Mouse (Mus musculus) embryonic facial prominence, embryonic 14.5 days (tissue): ENCODE data around the gene Npas3. TPM values are rescaled to one million over a fixed set of nuclear protein-coding genes. Genes with fewer than 3 reads are reported as not detected.

ENCODE experiments used
- ATAC-seq: fragments of 200-750 bp; cut with Nextera tagmentation; 2 replicates; pipeline ENCODE4 v1.8.0; 2017; ENCODE audit warnings: low read depth, moderate number of reproducible peaks, moderate TSS enrichment
- DNase-seq: peaks from one replicate; pipeline ENCODE4 v3.0.0-alpha.2; 2015; ENCODE audit warnings: low spot score
- H3K27ac ChIP-seq: fragments of 300-500 bp; sonication (generic); replicated peaks from 2 replicates; pipeline ENCODE4 v1.5.1; 2014; ENCODE audit warnings: low read depth, mild to moderate bottlenecking, low read length, moderate library complexity
- H3K27me3 ChIP-seq: fragments of 300-500 bp; sonication (generic); replicated peaks from 2 replicates; pipeline ENCODE4 v1.6.1; 2014; ENCODE audit warnings: low read length; ENCODE audit not compliant: control insufficient read depth, insufficient read depth
- H3K36me3 ChIP-seq: fragments of 300-500 bp; sonication (generic); 2 replicates; pipeline ENCODE4 v1.6.1; 2014; ENCODE audit warnings: low read length, mixed read lengths; ENCODE audit not compliant: control insufficient read depth, insufficient read depth
- H3K4me1 ChIP-seq: fragments of 300-500 bp; sonication (generic); 2 replicates; pipeline ENCODE4 v1.6.1; 2014; ENCODE audit warnings: antibody characterized with exemption, low read length; ENCODE audit not compliant: control insufficient read depth, insufficient read depth
- H3K4me2 ChIP-seq: fragments of 300-500 bp; sonication (generic); 2 replicates; pipeline ENCODE4 v1.6.1; 2014; ENCODE audit warnings: low read depth, mild to moderate bottlenecking, low read length, moderate library complexity, mixed read lengths
- H3K4me3 ChIP-seq: fragments of 300-500 bp; sonication (generic); 2 replicates; pipeline ENCODE4 v1.5.1; 2014; ENCODE audit warnings: low read depth, mild to moderate bottlenecking, low read length
- H3K9ac ChIP-seq: fragments of 300-500 bp; sonication (generic); 2 replicates; pipeline ENCODE4 v1.6.1; 2014; ENCODE audit warnings: low read depth, mild to moderate bottlenecking, low read length, moderate library complexity, mixed read lengths
- H3K9me3 ChIP-seq: fragments of 300-500 bp; sonication (generic); 2 replicates; pipeline ENCODE4 v1.6.1; 2016; ENCODE audit warnings: low read length; ENCODE audit not compliant: control insufficient read depth
- WGBS: fragments of 180-500 bp; shearing (Covaris S2); extraction: QIAGEN DNeasy Blood & Tissue Kit; methylation state at CpG from one replicate; pipeline ENCODE4 v1.1.7; 2014; 5-methylcytosine and 5-hydroxymethylcytosine counted together
- polyA plus RNA-seq: library from polyadenylated mRNA; unstranded; fragments of >200 nt; fragmentation: Nextera tagmentation; extraction: Ambion mirVana; gene quantifications from 2 replicates; pipeline ENCODE4 v1.2.1, GENCODE M21; 2014

Gene Npas3
- polyA plus RNA-seq, 1 experiment from 2014 or later, result 4.4 TPM

GRCm38 (mm10) chr12:53407776-53408175, 159.3 kb downstream of the Npas3 start:
- H3K4me2 ChIP-seq, result no peak overlapping the region
- no peak overlapping the region for H3K4me3 ChIP-seq
- no peaks in the 10 kb centered on the region for H3K27me3 ChIP-seq
- 44% methylated on average over 3 of the region's 3 CpGs for WGBS
- H3K9ac ChIP-seq, result no peak overlapping the region
- peak; percentile 32 for DNase-seq
- no peak; the same call in 1 of the 2 replicates for ATAC-seq
- no peaks in the 10 kb centered on the region for H3K36me3 ChIP-seq
- H3K27ac ChIP-seq, result no peak overlapping the region
- H3K4me1 ChIP-seq, result no peaks in the 10 kb centered on the region
- H3K9me3 ChIP-seq, result no peaks in the 10 kb centered on the region

GRCm38 (mm10) chr12:53409711-53410110, 161.2 kb downstream of the Npas3 start:
- WGBS, result 85% methylated on average over 4 of the region's 4 CpGs
- Histone ChIP-seq H3K9me3 (no peaks in the 10 kb centered on the region), H3K36me3 (no peaks in the 10 kb centered on the region), H3K4me2 (no peak overlapping the region), H3K9ac (no peak overlapping the region), H3K27me3 (no peaks in the 10 kb centered on the region), H3K4me3 (no peak overlapping the region), H3K27ac (no peak overlapping the region), H3K4me1 (no peaks in the 10 kb centered on the region)
- ATAC-seq, result no peak
- DNase-seq, result no peak

- Histone ChIP-seq H3K4me2 (no peak overlapping the region), H3K4me3 (no peak overlapping the region), H3K9ac (no peak overlapping the region), H3K36me3 (no peaks in the 10 kb centered on the region), H3K9me3 (no peaks in the 10 kb centered on the region), H3K4me1 (no peaks in the 10 kb centered on the region), H3K27me3 (no peaks in the 10 kb centered on the region), H3K27ac (no peak overlapping the region)
- WGBS, result 81% methylated on average over 2 of the region's 2 CpGs
- ATAC-seq, result no peak
- no peak for DNase-seq
These were observed 162.2 kb downstream of the Npas3 start for GRCm38 (mm10) chr12:53410647-53411046.

GRCm38 (mm10) chr12:53416096-53416495, 167.6 kb downstream of the Npas3 start:
- 55% methylated on average over 3 of the region's 4 CpGs for whole genome bisulfite sequencing
- Histone ChIP-seq H3K4me1 (no peaks in the 10 kb centered on the region), H3K27ac (no peak overlapping the region), H3K9me3 (no peaks in the 10 kb centered on the region), H3K4me3 (no peak overlapping the region), H3K4me2 (no peak overlapping the region), H3K36me3 (no peaks in the 10 kb centered on the region), H3K9ac (no peak overlapping the region), H3K27me3 (no peaks in the 10 kb centered on the region)
- DNase-seq, result peak; percentile 30
- ATAC-seq, result no peak

GRCm38 (mm10) chr12:53421701-53422100, 173.2 kb downstream of the Npas3 start:
- 74% methylated on average over 4 of the region's 4 CpGs for WGBS
- DNase-seq, result no peak

GRCm38 (mm10) chr12:53423631-53424030, 175.2 kb downstream of the Npas3 start:
- ATAC-seq (no peak), DNase-seq (no peak)
- Histone ChIP-seq H3K27ac (no peak overlapping the region), H3K27me3 (no peaks in the 10 kb centered on the region), H3K4me3 (no peak overlapping the region), H3K36me3 (no peaks in the 10 kb centered on the region), H3K9me3 (no peaks in the 10 kb centered on the region), H3K4me1 (no peaks in the 10 kb centered on the region), H3K4me2 (no peak overlapping the region), H3K9ac (no peak overlapping the region)
- WGBS, result 76% methylated on average over 2 of the region's 2 CpGs

More at GRCm38 (mm10) chr12:53421701-53422100, 173.2 kb downstream of the Npas3 start:
- Histone ChIP-seq H3K9me3 (no peaks in the 10 kb centered on the region), H3K4me2 (no peak overlapping the region), H3K9ac (no peak overlapping the region), H3K4me1 (no peaks in the 10 kb centered on the region), H3K4me3 (no peak overlapping the region), H3K27me3 (no peaks in the 10 kb centered on the region), H3K27ac (no peak overlapping the region), H3K36me3 (no peaks in the 10 kb centered on the region)
- ATAC-seq, result no peak

- DNase-seq, result no peak
- Histone ChIP-seq H3K4me1 (no peaks in the 10 kb centered on the region), H3K27me3 (no peaks in the 10 kb centered on the region), H3K9ac (no peak overlapping the region), H3K9me3 (no peaks in the 10 kb centered on the region), H3K27ac (no peak overlapping the region), H3K36me3 (no peaks in the 10 kb centered on the region), H3K4me2 (no peak overlapping the region), H3K4me3 (no peak overlapping the region)
- WGBS, result 84% methylated on average over 2 of the region's 2 CpGs
- no peak for ATAC-seq
These were observed 177.5 kb downstream of the Npas3 start for GRCm38 (mm10) chr12:53426006-53426405.

- Histone ChIP-seq H3K9me3 (no peaks in the 10 kb centered on the region), H3K4me1 (no peaks in the 10 kb centered on the region), H3K9ac (no peak overlapping the region), H3K4me2 (no peak overlapping the region), H3K36me3 (no peaks in the 10 kb centered on the region), H3K27ac (no peak overlapping the region), H3K4me3 (no peak overlapping the region), H3K27me3 (no peaks in the 10 kb centered on the region)
- no peak for DNase-seq
- 72% methylated on average over 10 of the region's 10 CpGs for WGBS
- no peak for ATAC-seq
These were observed 178.7 kb downstream of the Npas3 start for GRCm38 (mm10) chr12:53427153-53427552.

- Histone ChIP-seq H3K4me2 (no peak overlapping the region), H3K4me3 (no peak overlapping the region), H3K27me3 (no peaks in the 10 kb centered on the region), H3K9me3 (no peaks in the 10 kb centered on the region), H3K4me1 (no peaks in the 10 kb centered on the region), H3K9ac (no peak overlapping the region), H3K27ac (no peak overlapping the region), H3K36me3 (no peaks in the 10 kb centered on the region)
- no peak for DNase-seq
- no peak for ATAC-seq
- 77% methylated on average over 2 of the region's 2 CpGs for WGBS
These were observed 193.6 kb downstream of the Npas3 start for GRCm38 (mm10) chr12:53442029-53442428.
